Mouse (Mus musculus): ENCODE measurements around the gene Fbxl18.
"Not testable (repeated sequence)": the region's sequence is repeated elsewhere in the genome, so short reads cannot be mapped to it uniquely, and the experiment has no call there.

Gene Fbxl18

GRCm38 (mm10) chr5:142857763-142858229 lies 37.4 kb downstream of the Fbxl18 start:
- DNase-seq, result peak; percentile 74

DNA sequence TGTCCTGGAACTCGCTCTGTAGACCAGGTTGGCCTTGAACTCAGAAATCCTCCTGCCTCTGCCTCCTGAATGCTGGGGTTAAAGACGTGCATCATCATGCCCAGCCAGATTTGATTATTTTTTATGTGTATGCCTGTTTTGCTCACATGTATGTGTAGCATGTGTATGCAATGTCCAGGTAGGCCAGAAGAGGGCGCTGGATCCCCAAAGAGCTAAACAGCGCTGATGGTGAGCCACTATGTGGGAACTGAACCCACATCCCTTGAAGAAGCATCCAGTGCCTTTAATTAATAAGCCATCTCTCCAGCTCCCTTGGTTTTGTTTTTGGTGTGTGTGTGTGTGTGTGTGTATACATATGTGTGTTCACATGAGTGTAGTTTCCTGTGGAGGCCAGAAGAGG lies 38.8 kb downstream of the Fbxl18 start:
- no peak for DNase-seq

DNA sequence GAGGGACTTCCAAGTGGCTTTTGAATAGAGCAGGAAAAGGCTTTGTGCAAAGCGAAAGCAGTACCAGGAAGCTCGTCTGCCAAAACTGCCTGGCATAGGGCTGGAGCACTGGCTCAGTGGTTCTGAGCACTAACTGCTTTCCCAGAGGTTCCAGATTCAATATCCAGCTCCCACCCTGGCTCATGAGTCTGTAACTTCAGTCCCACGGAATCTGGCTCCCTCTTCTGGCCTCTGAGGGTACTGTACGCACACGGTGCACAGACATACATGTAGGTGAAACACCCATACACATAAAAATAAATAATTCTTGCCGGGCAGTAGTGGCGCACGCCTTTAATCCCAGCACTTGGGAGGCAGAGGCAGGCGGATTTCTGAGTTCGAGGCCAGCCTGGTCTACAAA lies 40.3 kb downstream of the Fbxl18 start:
- no peak for DNase-seq

- DNase-seq, result no peak
These were observed 41.6 kb downstream of the Fbxl18 start for GRCm38 (mm10) chr5:142853585-142853984.

DNA sequence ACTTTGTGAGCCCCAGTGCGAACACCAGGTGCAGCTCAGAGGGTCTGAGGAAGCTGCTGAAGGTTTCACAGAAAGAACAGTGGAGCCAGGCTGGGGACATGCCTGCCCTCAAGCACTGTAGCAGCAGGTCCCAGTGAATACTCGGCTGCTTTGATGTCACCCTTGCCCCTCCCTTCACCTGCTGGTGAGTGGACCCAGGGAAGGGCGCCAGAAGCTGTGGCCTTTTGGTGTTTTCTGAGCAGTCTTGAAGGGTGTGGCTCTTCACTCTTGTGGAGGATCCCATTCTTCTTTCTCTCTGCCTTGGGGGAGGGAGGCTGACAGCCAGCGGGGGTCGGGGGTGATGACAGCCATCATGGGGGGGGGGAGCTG lies 43.6 kb downstream of the Fbxl18 start:
- DNase-seq, result no peak

GRCm38 (mm10) chr5:142850916-142851680 lies 44.1 kb downstream of the Fbxl18 start:
- no peak for DNase-seq

DNA sequence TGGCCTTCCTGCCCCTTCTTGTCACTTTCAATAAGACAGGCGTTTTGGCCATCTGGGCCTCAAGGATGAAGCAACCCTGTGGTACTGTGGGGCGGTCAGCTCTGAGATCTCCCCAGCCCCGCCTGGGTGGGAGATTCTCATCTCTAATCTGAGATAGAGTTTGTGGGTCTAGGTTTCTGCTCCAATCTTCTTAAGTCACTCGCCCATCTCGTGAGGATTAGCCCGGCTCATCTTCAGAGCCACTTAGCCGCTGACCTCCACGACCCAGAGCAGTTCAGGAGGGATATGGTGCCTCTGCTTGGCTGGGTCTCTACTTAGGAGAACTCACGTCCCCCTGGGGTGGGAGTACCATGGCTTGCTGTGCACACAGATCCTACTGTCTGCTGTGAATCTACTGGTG lies 44.7 kb downstream of the Fbxl18 start:
- DNase-seq, result no peak

- DNase-seq, result no peak
These were observed 46.3 kb downstream of the Fbxl18 start for GRCm38 (mm10) chr5:142848911-142849310.

- no peak for DNase-seq
These were observed 47.1 kb downstream of the Fbxl18 start for GRCm38 (mm10) chr5:142848149-142848548.

DNA sequence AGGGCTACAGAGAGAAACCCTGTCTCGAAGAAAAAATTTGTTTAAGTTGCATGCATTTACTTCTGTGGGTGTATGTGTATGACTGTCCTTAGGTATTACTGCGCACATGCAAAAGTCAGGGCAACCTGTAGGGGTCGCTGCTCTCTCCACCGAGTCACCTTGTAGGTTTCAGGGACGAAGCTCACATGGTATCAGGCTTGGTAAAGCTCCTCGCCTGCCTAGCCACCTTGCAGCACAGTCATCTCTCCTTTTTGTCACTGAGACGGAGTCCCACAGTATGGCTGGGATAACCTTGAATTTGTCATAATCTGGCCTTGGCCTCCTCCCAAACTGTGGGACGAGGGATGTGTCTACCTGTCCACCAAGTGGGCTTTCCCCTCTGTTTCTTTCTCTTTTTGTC lies 50.8 kb downstream of the Fbxl18 start:
- no peak for DNase-seq

DNA sequence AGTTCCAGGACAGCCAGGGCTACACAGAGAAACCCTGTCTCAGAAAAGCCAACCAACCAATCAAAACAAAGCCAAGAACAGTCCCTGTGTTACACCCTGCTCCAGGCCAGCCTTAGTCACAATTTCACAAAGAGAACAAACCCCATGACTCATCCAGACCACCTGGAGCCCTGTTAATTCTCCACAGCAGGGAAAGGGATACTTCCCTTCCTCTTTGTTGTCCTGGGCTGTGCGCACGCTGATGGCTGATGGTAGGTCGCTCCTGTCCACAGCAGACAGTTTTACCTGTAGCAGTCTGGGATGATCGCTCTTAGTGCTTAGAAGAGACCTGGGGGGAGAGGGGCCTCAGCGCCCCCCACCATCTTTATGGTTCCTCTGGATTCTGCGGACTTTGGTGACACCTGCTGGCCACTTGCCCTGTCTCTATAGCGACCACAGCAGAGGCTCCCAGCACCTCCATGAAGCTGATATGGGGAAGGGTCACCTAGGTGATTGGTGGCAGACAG lies 53.0 kb downstream of the Fbxl18 start:
- DNase-seq, result peak; percentile 21

DNA sequence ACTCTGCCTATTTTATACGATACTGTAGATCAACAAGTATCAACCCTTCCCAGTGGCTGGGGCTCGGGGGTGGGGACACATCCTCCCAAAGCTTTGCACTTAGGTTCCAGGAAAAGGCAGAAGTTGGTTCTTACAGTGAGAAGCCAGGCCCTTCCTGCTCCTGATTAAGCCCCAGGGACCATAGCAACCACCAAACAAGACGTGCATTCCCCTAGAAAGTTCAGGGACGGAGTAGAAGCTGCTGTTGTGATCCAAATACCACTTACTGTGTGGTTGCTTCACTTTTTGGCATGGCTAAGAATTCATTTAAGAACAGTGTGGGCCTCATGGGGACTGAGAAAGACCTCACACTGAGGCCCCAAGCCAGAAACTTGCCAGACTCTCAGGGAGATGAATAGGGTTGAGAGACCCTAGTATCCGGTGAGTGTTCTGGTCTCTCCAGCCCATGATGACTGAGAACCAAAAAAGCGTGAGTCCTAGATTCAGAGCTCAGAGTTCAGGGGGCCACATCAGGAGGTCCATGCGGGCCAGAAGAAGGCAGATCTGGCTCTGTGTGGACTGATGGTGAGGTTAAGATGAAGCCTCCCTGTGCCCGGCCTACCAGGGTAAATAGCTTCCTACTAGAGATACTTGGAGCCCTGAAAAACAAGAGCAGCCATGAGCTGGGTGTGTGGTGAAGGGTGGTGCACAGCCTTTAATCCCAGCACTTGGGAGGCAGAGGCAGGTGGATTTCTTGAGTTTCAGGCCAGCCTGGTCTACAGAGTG lies 53.7 kb downstream of the Fbxl18 start:
- DNase-seq, result no peak

- not testable (repeated sequence) for DNase-seq
These were observed 57.8 kb downstream of the Fbxl18 start for GRCm38 (mm10) chr5:142837427-142837826.

- DNase-seq, result no peak
These were observed 58.3 kb downstream of the Fbxl18 start for GRCm38 (mm10) chr5:142836891-142837290.

GRCm38 (mm10) chr5:142833646-142834438 lies 61.4 kb downstream of the Fbxl18 start:
- no peak for DNase-seq

DNA sequence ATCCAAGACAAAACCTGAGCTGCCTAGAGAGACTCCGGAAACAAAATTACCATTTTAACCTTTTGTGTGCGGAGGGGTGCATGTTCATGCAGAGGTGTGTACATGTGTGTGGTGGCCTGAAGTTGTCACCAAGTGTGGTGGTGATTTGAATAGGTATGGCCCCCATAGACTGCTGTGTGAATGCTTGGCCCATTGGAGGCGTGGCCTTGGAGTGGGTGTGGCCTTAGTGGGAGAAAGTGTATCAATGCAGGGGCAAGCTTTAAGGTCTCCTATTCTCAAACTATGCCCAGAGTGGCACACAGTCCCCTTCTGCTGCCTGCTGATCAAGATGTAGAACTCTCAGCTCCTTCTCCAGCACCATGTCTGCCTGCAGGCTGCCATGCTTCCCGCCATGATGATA lies 69.1 kb downstream of the Fbxl18 start:
- DNase-seq, result peak; percentile 30

DNA sequence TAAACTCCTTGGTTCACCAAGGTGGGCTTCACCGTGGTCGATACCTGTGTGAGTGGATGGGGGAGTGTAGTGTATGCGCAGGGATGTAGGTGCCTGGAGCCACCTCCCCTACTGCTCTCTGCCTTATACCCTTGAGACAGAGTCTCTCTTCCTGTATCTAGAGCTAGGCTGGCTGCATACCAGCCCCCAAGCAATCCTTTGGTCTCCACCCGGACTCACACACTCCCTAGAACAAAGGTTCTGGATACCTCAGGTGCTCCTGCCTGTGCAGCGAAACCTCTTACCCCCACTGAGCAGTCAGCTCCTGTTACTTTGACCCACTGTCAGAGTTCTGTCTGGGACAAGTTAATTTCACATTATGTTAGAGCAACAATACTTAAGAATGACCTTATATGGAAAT lies 69.6 kb downstream of the Fbxl18 start:
- DNase-seq, result peak; percentile 38

DNA sequence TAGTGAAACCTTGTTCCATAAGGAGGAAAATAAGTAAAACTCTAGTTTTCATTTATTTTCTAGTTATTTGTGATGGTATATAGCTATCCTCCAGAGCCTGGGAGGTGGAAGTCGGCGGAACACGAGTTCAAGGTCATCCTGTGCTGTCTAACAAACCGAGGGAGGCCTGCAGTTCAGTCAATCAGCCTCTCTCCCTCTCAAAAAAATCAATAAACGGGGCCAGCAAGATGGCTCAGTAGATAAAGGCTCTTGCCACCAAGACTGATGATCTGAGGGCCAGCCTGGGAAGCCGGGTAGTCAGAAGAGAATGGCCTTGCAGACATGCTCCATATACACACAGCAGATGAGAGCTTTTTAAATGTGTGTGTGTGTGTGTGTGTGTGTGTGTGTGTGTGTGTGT lies 71.1 kb downstream of the Fbxl18 start:
- DNase-seq, result peak; percentile 50

- DNase-seq, result peak; percentile 88
These were observed 71.8 kb downstream of the Fbxl18 start for GRCm38 (mm10) chr5:142823096-142824062.

DNA sequence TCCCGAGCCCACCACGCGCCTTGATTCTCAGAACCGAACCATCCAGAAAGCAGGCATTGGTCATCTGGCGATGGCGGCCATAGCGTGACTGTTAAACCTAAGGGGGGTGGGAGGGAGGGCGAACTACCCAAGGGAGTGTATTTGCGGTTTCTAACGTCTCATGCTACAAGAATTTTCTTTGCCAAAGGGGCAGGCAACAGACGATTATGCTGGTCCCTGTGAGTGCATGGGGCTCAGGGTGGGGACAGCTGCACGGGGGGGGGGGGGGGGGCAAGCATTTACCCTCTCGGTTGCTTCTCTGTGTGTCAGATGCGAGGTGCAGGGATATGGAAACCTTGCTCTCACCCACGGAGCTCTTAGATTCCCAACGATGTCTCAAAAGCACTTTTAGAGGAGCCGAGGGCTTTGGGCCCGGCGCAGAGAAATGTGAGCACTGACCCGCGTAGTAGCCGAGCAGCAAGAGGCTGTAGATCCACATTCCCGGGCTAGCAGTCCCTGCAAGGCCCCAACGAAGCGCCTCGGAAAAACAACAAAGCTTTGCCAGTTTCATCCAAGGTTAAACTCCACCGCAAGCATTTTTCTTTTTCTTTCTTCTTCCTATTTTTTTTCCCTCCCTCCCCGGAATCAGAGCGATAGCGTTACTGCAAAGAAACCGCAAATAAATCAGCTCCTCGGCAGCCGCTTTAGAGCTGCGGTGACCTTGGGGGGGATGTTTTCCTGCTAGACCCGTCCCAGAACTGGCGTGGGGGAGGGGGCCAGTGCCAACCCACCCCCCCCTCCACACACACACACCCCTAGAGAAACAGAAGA lies 72.7 kb downstream of the Fbxl18 start:
- peak; percentile 66 for DNase-seq

DNA sequence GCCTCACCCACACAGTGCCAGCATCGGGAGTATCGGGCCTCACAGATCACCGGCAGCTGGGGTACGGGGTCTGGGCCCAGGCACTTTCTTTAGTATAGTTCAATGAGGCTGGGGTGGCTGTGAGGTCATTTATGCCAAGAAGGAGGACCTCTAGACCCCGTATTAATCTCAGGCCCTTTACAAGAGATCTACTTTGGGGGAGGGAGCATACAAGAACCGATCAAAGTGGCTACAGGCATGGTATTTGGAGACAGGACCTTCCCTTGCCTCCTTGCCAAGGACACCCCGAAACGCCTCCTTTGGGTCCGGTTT lies 73.3 kb downstream of the Fbxl18 start:
- no peak for DNase-seq
